Mouse (Mus musculus): ENCODE measurements around the gene Phtf2. TPM values are rescaled to one million over a fixed set of nuclear protein-coding genes. Genes with fewer than 3 reads are reported as not detected.
"Not testable (repeated sequence)": the region's sequence is repeated elsewhere in the genome, so short reads cannot be mapped to it uniquely, and the experiment has no call there.

The Phtf2 gene
- polyA plus RNA-seq, 1 experiment from 2014 or later = 46.0 TPM

DNA sequence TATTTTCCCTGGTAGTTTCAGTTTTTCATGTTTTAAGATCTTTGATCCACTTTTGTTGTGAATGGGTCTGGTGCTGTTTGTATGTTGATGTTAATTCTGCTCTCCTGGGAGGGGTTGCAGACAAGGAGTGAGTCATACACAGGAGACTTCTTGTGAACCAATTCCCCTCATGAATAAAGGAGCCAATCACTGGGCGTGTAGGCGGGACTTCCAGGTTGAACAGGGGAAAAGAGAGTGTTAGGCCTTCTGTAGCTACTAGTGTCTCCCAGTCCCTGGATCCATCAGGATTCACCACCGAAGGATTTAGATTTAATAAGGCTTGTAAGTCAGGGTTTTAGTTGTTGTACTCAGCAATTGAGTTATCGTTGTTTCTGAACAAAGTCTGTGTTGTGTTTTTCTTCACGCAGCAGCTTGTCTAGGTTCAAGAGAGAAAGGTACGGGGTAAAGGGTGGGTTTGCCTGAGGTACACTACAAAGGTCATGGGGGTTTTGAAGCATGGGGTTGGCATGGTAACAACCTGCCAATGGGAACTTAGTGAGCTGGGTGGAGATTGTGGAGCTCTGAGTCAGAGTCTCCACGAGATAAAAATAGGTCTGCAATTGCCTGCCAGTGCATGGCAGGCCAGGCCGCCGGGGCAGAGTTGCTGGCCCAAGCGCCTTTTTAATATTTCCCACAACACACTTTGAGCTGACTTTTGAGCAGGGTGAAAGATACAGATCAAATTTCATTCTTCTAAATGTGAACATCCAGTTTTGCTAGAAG is 90.0 kb downstream of the Phtf2 start:
- Histone ChIP-seq H3K4me2 (ENCODE audit: low read length) (peak overlapping the region; percentile 13; the same call in 1 of the 2 replicates), H3K4me1 (ENCODE audit: control insufficient read depth in 2 of 2, insufficient read depth in 2 of 2, low read length in 2 of 2) (peaks cover 4 to 14% of the 10 kb centered on the region in 2 experiments; a peak in 3 of 4 replicates), H3K36me3 (ENCODE audit: control insufficient read depth, insufficient read depth, low read length) (peaks cover 42% of the 10 kb centered on the region), H3K4me3 (ENCODE audit: control insufficient read depth in 1 of 2, insufficient read depth in 1 of 2, low read depth in 1 of 2, low read length in 2 of 2) (no peak overlapping the region), H3K27me3 (ENCODE audit: control insufficient read depth, insufficient read depth, low read length) (no peaks in the 10 kb centered on the region), H3K27ac (replicated peaks in 1 of 2; ENCODE audit: control insufficient read depth in 1 of 2, insufficient read depth in 1 of 2, low read depth in 2 of 2, low read length in 2 of 2) (peak overlapping the region; percentile 74 to 84), H3K9ac (ENCODE audit: low read length) (peak overlapping the region; percentile 39; the same call in 1 of the 2 replicates), H3K9me3 (ENCODE audit: control insufficient read depth, low read length) (no peaks in the 10 kb centered on the region)
- 41% methylated on average over 10 of the region's 10 CpGs for WGBS
- ATAC-seq (ENCODE audit: insufficient number of reproducible peaks, insufficient read depth, low FRiP score, low read depth) = peak; percentile 79; the same call in 1 of the 2 replicates

- H3K4me3 ChIP-seq (ENCODE audit: control insufficient read depth in 1 of 2, insufficient read depth in 1 of 2, low read depth in 1 of 2, low read length in 2 of 2); H3K27me3 ChIP-seq (ENCODE audit: control insufficient read depth, insufficient read depth, low read length); H3K4me2 ChIP-seq (ENCODE audit: low read length); ATAC-seq (ENCODE audit: insufficient number of reproducible peaks, insufficient read depth, low FRiP score, low read depth); H3K27ac ChIP-seq (replicated peaks in 1 of 2; ENCODE audit: control insufficient read depth in 1 of 2, insufficient read depth in 1 of 2, low read depth in 2 of 2, low read length in 2 of 2); H3K9me3 ChIP-seq (ENCODE audit: control insufficient read depth, low read length); H3K4me1 ChIP-seq (ENCODE audit: control insufficient read depth in 2 of 2, insufficient read depth in 2 of 2, low read length in 2 of 2); H3K9ac ChIP-seq (ENCODE audit: low read length): not testable (repeated sequence)
- WGBS = 87% methylated on average over 3 of the region's 5 CpGs
- H3K36me3 ChIP-seq (ENCODE audit: control insufficient read depth, insufficient read depth, low read length) = peaks cover 41% of the 10 kb centered on the region
These were observed 95.5 kb downstream of the Phtf2 start for GRCm38 (mm10) chr5:20786471-20786870.

GRCm38 (mm10) chr5:20781116-20781515 is 100.8 kb downstream of the Phtf2 start:
- H3K4me3 ChIP-seq (ENCODE audit: control insufficient read depth in 1 of 2, insufficient read depth in 1 of 2, low read depth in 1 of 2, low read length in 2 of 2) = no peak overlapping the region
- H3K9me3 ChIP-seq (ENCODE audit: control insufficient read depth, low read length) = no peaks in the 10 kb centered on the region
- H3K27ac ChIP-seq (replicated peaks in 1 of 2; ENCODE audit: control insufficient read depth in 1 of 2, insufficient read depth in 1 of 2, low read depth in 2 of 2, low read length in 2 of 2) = no peak overlapping the region
- no peak overlapping the region for H3K4me2 ChIP-seq (ENCODE audit: low read length)
- ATAC-seq (ENCODE audit: insufficient number of reproducible peaks, insufficient read depth, low FRiP score, low read depth) = no peak
- WGBS = 85% methylated on average over 1 of the region's 1 CpGs
- H3K36me3 ChIP-seq (ENCODE audit: control insufficient read depth, insufficient read depth, low read length) = peaks cover 30% of the 10 kb centered on the region
- no peaks in the 10 kb centered on the region for H3K27me3 ChIP-seq (ENCODE audit: control insufficient read depth, insufficient read depth, low read length)
- H3K9ac ChIP-seq (ENCODE audit: low read length) = no peak overlapping the region
- peaks cover 4 to 6% of the 10 kb centered on the region in 2 experiments; a peak in 2 of 4 replicates for H3K4me1 ChIP-seq (ENCODE audit: control insufficient read depth in 2 of 2, insufficient read depth in 2 of 2, low read length in 2 of 2)

DNA sequence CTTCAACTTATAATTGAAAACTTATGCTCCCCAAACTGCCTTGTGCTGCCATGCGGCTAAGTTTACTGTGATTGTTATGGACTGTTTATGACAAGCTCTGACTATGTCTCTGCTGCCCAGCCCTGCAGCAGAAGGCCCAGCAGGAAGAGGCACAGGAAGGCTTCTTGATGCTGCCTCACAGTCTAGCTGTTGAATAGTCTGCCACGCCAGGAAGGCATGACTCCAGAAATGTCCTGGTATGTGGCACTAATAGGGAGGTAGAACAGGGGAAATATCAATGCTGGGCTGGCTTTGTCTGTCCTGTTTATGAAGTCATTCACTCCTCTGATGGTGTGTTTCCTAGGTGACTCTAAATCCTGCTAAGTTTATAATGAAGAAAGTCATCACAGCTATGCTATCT is 102.7 kb downstream of the Phtf2 start:
- ATAC-seq (ENCODE audit: insufficient number of reproducible peaks, insufficient read depth, low FRiP score, low read depth) = no peak
- no peak overlapping the region for H3K27ac ChIP-seq (replicated peaks in 1 of 2; ENCODE audit: control insufficient read depth in 1 of 2, insufficient read depth in 1 of 2, low read depth in 2 of 2, low read length in 2 of 2)
- H3K9me3 ChIP-seq (ENCODE audit: control insufficient read depth, low read length) = no peaks in the 10 kb centered on the region
- 59% methylated on average over 2 of the region's 2 CpGs for WGBS
- H3K36me3 ChIP-seq (ENCODE audit: control insufficient read depth, insufficient read depth, low read length) = peaks cover 29% of the 10 kb centered on the region
- H3K9ac ChIP-seq (ENCODE audit: low read length) = no peak overlapping the region
- peaks cover 4 to 6% of the 10 kb centered on the region in 2 experiments; a peak in 2 of 4 replicates for H3K4me1 ChIP-seq (ENCODE audit: control insufficient read depth in 2 of 2, insufficient read depth in 2 of 2, low read length in 2 of 2)
- H3K27me3 ChIP-seq (ENCODE audit: control insufficient read depth, insufficient read depth, low read length) = no peaks in the 10 kb centered on the region
- H3K4me2 ChIP-seq (ENCODE audit: low read length) = no peak overlapping the region
- H3K4me3 ChIP-seq (ENCODE audit: control insufficient read depth in 1 of 2, insufficient read depth in 1 of 2, low read depth in 1 of 2, low read length in 2 of 2) = no peak overlapping the region

- H3K4me1 ChIP-seq (ENCODE audit: control insufficient read depth in 2 of 2, insufficient read depth in 2 of 2, low read length in 2 of 2) = peaks cover 4 to 6% of the 10 kb centered on the region in 2 experiments; a peak in 2 of 4 replicates
- peaks cover 35% of the 10 kb centered on the region for H3K36me3 ChIP-seq (ENCODE audit: control insufficient read depth, insufficient read depth, low read length)
- H3K27me3 ChIP-seq (ENCODE audit: control insufficient read depth, insufficient read depth, low read length) = no peaks in the 10 kb centered on the region
- no peak overlapping the region for H3K9ac ChIP-seq (ENCODE audit: low read length)
- H3K4me2 ChIP-seq (ENCODE audit: low read length) = no peak overlapping the region
- no peaks in the 10 kb centered on the region for H3K9me3 ChIP-seq (ENCODE audit: control insufficient read depth, low read length)
- ATAC-seq (ENCODE audit: insufficient number of reproducible peaks, insufficient read depth, low FRiP score, low read depth) = peak; percentile 66; the same call in 1 of the 2 replicates
- H3K4me3 ChIP-seq (ENCODE audit: control insufficient read depth in 1 of 2, insufficient read depth in 1 of 2, low read depth in 1 of 2, low read length in 2 of 2) = no peak overlapping the region
- peak overlapping the region; percentile 27 to 37; a peak in 1 of 4 replicates for H3K27ac ChIP-seq (replicated peaks in 1 of 2; ENCODE audit: control insufficient read depth in 1 of 2, insufficient read depth in 1 of 2, low read depth in 2 of 2, low read length in 2 of 2)
- 45% methylated on average over 8 of the region's 8 CpGs for WGBS
These were observed 103.5 kb downstream of the Phtf2 start for GRCm38 (mm10) chr5:20778274-20778984.

- Histone ChIP-seq H3K4me2 (ENCODE audit: low read length) (no peak overlapping the region), H3K27me3 (ENCODE audit: control insufficient read depth, insufficient read depth, low read length) (no peaks in the 10 kb centered on the region), H3K9ac (ENCODE audit: low read length) (no peak overlapping the region), H3K4me3 (ENCODE audit: control insufficient read depth in 1 of 2, insufficient read depth in 1 of 2, low read depth in 1 of 2, low read length in 2 of 2) (no peak overlapping the region), H3K36me3 (ENCODE audit: control insufficient read depth, insufficient read depth, low read length) (peaks cover 45% of the 10 kb centered on the region), H3K4me1 (ENCODE audit: control insufficient read depth in 2 of 2, insufficient read depth in 2 of 2, low read length in 2 of 2) (peaks cover 0 to 2% of the 10 kb centered on the region in 2 experiments; a peak in 2 of 4 replicates), H3K27ac (replicated peaks in 1 of 2; ENCODE audit: control insufficient read depth in 1 of 2, insufficient read depth in 1 of 2, low read depth in 2 of 2, low read length in 2 of 2) (no peak overlapping the region), H3K9me3 (ENCODE audit: control insufficient read depth, low read length) (no peaks in the 10 kb centered on the region)
- no peak for ATAC-seq (ENCODE audit: insufficient number of reproducible peaks, insufficient read depth, low FRiP score, low read depth)
- WGBS = 56% methylated on average over 3 of the region's 3 CpGs
These were observed 108.6 kb downstream of the Phtf2 start for GRCm38 (mm10) chr5:20773341-20773740.

GRCm38 (mm10) chr5:20765365-20765920 is 116.5 kb downstream of the Phtf2 start:
- no peak overlapping the region for H3K4me3 ChIP-seq (ENCODE audit: control insufficient read depth in 1 of 2, insufficient read depth in 1 of 2, low read depth in 1 of 2, low read length in 2 of 2)
- no peak overlapping the region for H3K4me2 ChIP-seq (ENCODE audit: low read length)
- ATAC-seq (ENCODE audit: insufficient number of reproducible peaks, insufficient read depth, low FRiP score, low read depth) = no peak
- 83% methylated on average over 7 of the region's 7 CpGs for WGBS
- H3K27me3 ChIP-seq (ENCODE audit: control insufficient read depth, insufficient read depth, low read length) = no peaks in the 10 kb centered on the region
- H3K9me3 ChIP-seq (ENCODE audit: control insufficient read depth, low read length) = no peaks in the 10 kb centered on the region
- no peak overlapping the region for H3K9ac ChIP-seq (ENCODE audit: low read length)
- peaks cover 47% of the 10 kb centered on the region for H3K36me3 ChIP-seq (ENCODE audit: control insufficient read depth, insufficient read depth, low read length)
- no peaks in the 10 kb centered on the region for H3K4me1 ChIP-seq (ENCODE audit: control insufficient read depth in 2 of 2, insufficient read depth in 2 of 2, low read length in 2 of 2)
- H3K27ac ChIP-seq (replicated peaks in 1 of 2; ENCODE audit: control insufficient read depth in 1 of 2, insufficient read depth in 1 of 2, low read depth in 2 of 2, low read length in 2 of 2) = no peak overlapping the region

Data from heart, embryonic 14.5 days (tissue).